Mouse (Mus musculus) myocyte (in vitro differentiated cells): ENCODE measurements at regions not wholly inside any gene's neighbourhood (a gene's known extent, or its start where the extent isn't known, plus 50 kb on each side); places are given as distances from the start of the nearest gene placed in this dataset.

Experiments used
- MYOD1 ChIP-seq, 3 experiments: IDR thresholded peaks; one replicate each; pipeline ENCODE4 v1.6.1; 2011; ENCODE audit warnings: control low read depth in 2 of 3, low read depth in 2 of 3, mild to moderate bottlenecking in 2 of 3, moderate library complexity in 1 of 3; ENCODE audit not compliant: insufficient read length in 2 of 3, control insufficient read depth in 1 of 3
- MYOG ChIP-seq, 3 experiments: IDR thresholded peaks; one replicate each; pipeline ENCODE4 v1.6.1; 2011; ENCODE audit warnings: control low read depth in 2 of 3, low read depth in 2 of 3, mild to moderate bottlenecking in 2 of 3; ENCODE audit not compliant: insufficient read length in 2 of 3, control insufficient read depth in 1 of 3, insufficient read depth in 1 of 3
- POLR2A ChIP-seq: IDR thresholded peaks from one replicate; pipeline ENCODE4 v1.6.1; 2011; ENCODE audit warnings: low read depth, mild to moderate bottlenecking, control low read depth, moderate library complexity; ENCODE audit not compliant: insufficient read length
- USF1 ChIP-seq: IDR thresholded peaks from one replicate; pipeline ENCODE4 v1.6.1; 2011; ENCODE audit warnings: low read depth, mild to moderate bottlenecking, control low read depth, moderate library complexity

- TF ChIP-seq POLR2A: no peak
- TF ChIP-seq USF1: no peak
- no peak for TF ChIP-seq MYOG (IDR thresholded peaks at IDR 0.05; ENCODE audit: control insufficient read depth in 1 of 3, insufficient read depth in 1 of 3, insufficient read length in 2 of 3, low read depth in 2 of 3)
- no peak for TF ChIP-seq MYOD1 (IDR thresholded peaks at IDR 0.05; ENCODE audit: control insufficient read depth in 1 of 3, insufficient read length in 2 of 3, low read depth in 2 of 3)
These were observed 64.2 kb upstream of the Irx6 start for GRCm38 (mm10) chr8:92609908-92610307.
